Mouse (Mus musculus): ENCODE results near the gene Ptges3.

Gene Ptges3

GRCm38 (mm10) chr10:128092506-128093495 is 34.0 kb downstream of the Ptges3 start:
- DNase-seq (ENCODE audit: low read depth, low spot score) = no peak

GRCm38 (mm10) chr10:128093496-128094294 is 34.9 kb downstream of the Ptges3 start:
- DNase-seq (ENCODE audit: low read depth, low spot score) = no peak

- DNase-seq (ENCODE audit: low read depth, low spot score) = no peak
Measured at GRCm38 (mm10) chr10:128094340-128094968, 35.7 kb downstream of the Ptges3 start.

GRCm38 (mm10) chr10:128095003-128095636 is 36.4 kb downstream of the Ptges3 start:
- DNase-seq (ENCODE audit: low read depth, low spot score) = no peak

GRCm38 (mm10) chr10:128096313-128096692 is 37.5 kb downstream of the Ptges3 start:
- no peak for DNase-seq (ENCODE audit: low read depth, low spot score)

GRCm38 (mm10) chr10:128096693-128097586 is 38.2 kb downstream of the Ptges3 start:
- DNase-seq (ENCODE audit: low read depth, low spot score) = peak; percentile 68

GRCm38 (mm10) chr10:128097587-128097971 is 38.8 kb downstream of the Ptges3 start:
- no peak for DNase-seq (ENCODE audit: low read depth, low spot score)

- DNase-seq (ENCODE audit: low read depth, low spot score) = no peak
Measured at GRCm38 (mm10) chr10:128110103-128110761, 51.5 kb downstream of the Ptges3 start.

GRCm38 (mm10) chr10:128111227-128111626 is 52.5 kb downstream of the Ptges3 start:
- DNase-seq (ENCODE audit: low read depth, low spot score) = no peak

GRCm38 (mm10) chr10:128123833-128124232 is 65.1 kb downstream of the Ptges3 start:
- no peak for DNase-seq (ENCODE audit: low read depth, low spot score)

- DNase-seq (ENCODE audit: low read depth, low spot score) = no peak
Measured at GRCm38 (mm10) chr10:128124831-128125230, 66.1 kb downstream of the Ptges3 start.

- no peak for DNase-seq (ENCODE audit: low read depth, low spot score)
Measured at GRCm38 (mm10) chr10:128125951-128126350, 67.2 kb downstream of the Ptges3 start.
